ENCODE assay signal across 15 mouse cellular contexts in the genomic region with DNA sequence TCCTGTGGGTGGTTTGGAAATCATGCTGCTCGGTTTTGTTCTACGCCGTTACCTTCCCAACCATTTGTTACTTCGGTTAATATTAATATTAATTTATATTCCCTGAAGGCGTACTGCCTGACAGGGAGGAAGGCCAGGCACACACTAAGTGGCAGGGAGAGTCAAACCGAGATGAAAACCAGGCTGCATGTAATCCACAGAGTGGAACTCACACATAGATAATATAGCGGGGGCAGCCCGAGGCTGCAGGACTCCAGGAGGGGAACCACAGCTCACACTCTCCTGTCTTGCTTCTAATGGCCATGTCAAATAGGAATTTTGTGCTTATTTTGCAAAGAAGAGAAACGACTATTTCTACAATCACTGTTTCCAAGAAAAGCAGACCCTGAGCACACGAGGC.
DNase-seq lines count a peak whose midpoint lies in the region; ATAC-seq lines count a peak whose summit lies in the region.
"Had no signal": no experiment of that assay in that cellular context is flagged by ENCODE, and none has a peak within 500 bp of the region (broad histone marks: within the 10 kb centered on the region; RNA-seq: fewer than 3 reads in every experiment).

No protein-coding gene starts in this region.

- peaks cover 9% of the 10 kb centered on the region for H3K4me1 ChIP-seq in heart, embryonic 16.5 days (ENCODE audit: control insufficient read depth, insufficient read depth, low read length)
- no peaks in the 10 kb centered on the region for H3K4me1 ChIP-seq in liver, embryonic 12.5 days
- peaks cover 2% of the 10 kb centered on the region; the same call in 1 of the 2 replicates for H3K4me1 ChIP-seq in intestine, embryonic 15.5 days (replicated peaks)
- peaks cover 6% of the 10 kb centered on the region for H3K4me1 ChIP-seq in stomach, embryonic 15.5 days

- 0 out of 2 replicates have a peak overlapping the region, but pooled peaks have one; percentile 7 for H3K27ac ChIP-seq in heart, embryonic 16.5 days (ENCODE audit: low read length)
- H3K27ac ChIP-seq in liver, embryonic 12.5 days = no peak overlapping the region
- peak overlapping the region; percentile 25; the same call in 1 of the 2 replicates for H3K27ac ChIP-seq in intestine, embryonic 15.5 days
- peak overlapping the region; percentile 41; the same call in 1 of the 2 replicates for H3K27ac ChIP-seq in stomach, embryonic 15.5 days
- H3K27ac ChIP-seq: forebrain, embryonic 12.5 days had no signal

- H3K4me2 ChIP-seq in heart, embryonic 16.5 days (ENCODE audit: low read depth, low read length) = no peak overlapping the region
- no peak overlapping the region for H3K4me2 ChIP-seq in liver, embryonic 12.5 days
- H3K4me2 ChIP-seq in intestine, embryonic 15.5 days (replicated peaks) = no peak overlapping the region
- no peak overlapping the region for H3K4me2 ChIP-seq in stomach, embryonic 15.5 days
- H3K4me2 ChIP-seq: forebrain, embryonic 12.5 days; lung, embryonic 14.5 days had no signal

- 41% methylated on average over 10 of the region's 10 CpGs for WGBS in heart, embryonic 16.5 days
- 56% methylated on average over 10 of the region's 10 CpGs for WGBS in liver, embryonic 12.5 days (ENCODE audit: insufficient replicate concordance)
- 31% methylated on average over 10 of the region's 10 CpGs for WGBS in intestine, embryonic 15.5 days
- 42% methylated on average over 10 of the region's 10 CpGs for WGBS in stomach, embryonic 15.5 days

- no peak overlapping the region for H3K4me3 ChIP-seq in heart, embryonic 16.5 days (ENCODE audit: low read length)
- H3K4me3 ChIP-seq in liver, embryonic 12.5 days = no peak overlapping the region
- H3K4me3 ChIP-seq in intestine, embryonic 15.5 days (replicated peaks) = no peak overlapping the region
- H3K4me3 ChIP-seq in stomach, embryonic 15.5 days (replicated peaks) = no peak overlapping the region
- H3K4me3 ChIP-seq: forebrain, embryonic 12.5 days had no signal

- no peak for DNase-seq in heart, adult 9 months (ENCODE audit: low spot score in 2 of 2)
- peak; percentile 8 for DNase-seq in liver
- DNase-seq in ovary, postnatal 10 days (ENCODE audit: low spot score) = no peak
- DNase-seq: cerebellum, adult 11-12 months; cerebellum, postnatal 36 days; heart, postnatal 14 days; kidney, postnatal 10 days; layer of hippocampus, adult 9-11 months; lung, embryonic 14.5 days; right cerebral cortex, adult 18-20 months had no signal

- 0 out of 2 replicates have a peak overlapping the region, but pooled peaks have one; percentile 8 for H3K9ac ChIP-seq in heart, embryonic 16.5 days (ENCODE audit: low read length)
- H3K9ac ChIP-seq in liver, embryonic 12.5 days = no peak overlapping the region
- no peak overlapping the region for H3K9ac ChIP-seq in intestine, embryonic 15.5 days
- no peak overlapping the region for H3K9ac ChIP-seq in stomach, embryonic 15.5 days
- H3K9ac ChIP-seq: forebrain, embryonic 12.5 days; lung, embryonic 14.5 days had no signal

- no peaks in the 10 kb centered on the region for H3K27me3 ChIP-seq in heart, embryonic 16.5 days (ENCODE audit: control insufficient read depth, insufficient read depth, low read length)
- H3K27me3 ChIP-seq in liver, embryonic 12.5 days (replicated peaks) = no peaks in the 10 kb centered on the region
- H3K27me3 ChIP-seq in intestine, embryonic 15.5 days (replicated peaks) = no peaks in the 10 kb centered on the region
- H3K27me3 ChIP-seq in stomach, embryonic 15.5 days (replicated peaks) = no peaks in the 10 kb centered on the region
- H3K27me3 ChIP-seq: forebrain, embryonic 12.5 days had no signal

- no peaks in the 10 kb centered on the region for H3K36me3 ChIP-seq in heart, embryonic 16.5 days (ENCODE audit: control insufficient read depth, insufficient read depth)
- H3K36me3 ChIP-seq in liver, embryonic 12.5 days = no peaks in the 10 kb centered on the region
- H3K36me3 ChIP-seq in intestine, embryonic 15.5 days = no peaks in the 10 kb centered on the region
- H3K36me3 ChIP-seq in stomach, embryonic 15.5 days = no peaks in the 10 kb centered on the region
- H3K36me3 ChIP-seq: forebrain, embryonic 12.5 days had no signal

- ATAC-seq in heart, embryonic 16.5 days (replicated peaks; ENCODE audit: extremely low read depth, insufficient read depth, low FRiP score) = peak; percentile 39; the same call in 1 of the 2 replicates
- ATAC-seq in liver, embryonic 12.5 days = no peak
- ATAC-seq in intestine, embryonic 15.5 days = 0 out of 2 replicates have a peak, but pooled peaks have one; percentile 68
- peak; percentile 66; the same call in 1 of the 2 replicates for ATAC-seq in stomach, embryonic 15.5 days (ENCODE audit: insufficient read depth, low FRiP score, low read depth)

- H3K9me3 ChIP-seq in heart, embryonic 16.5 days (replicated peaks; ENCODE audit: control insufficient read depth, low read length) = no peaks in the 10 kb centered on the region
- H3K9me3 ChIP-seq in liver, embryonic 12.5 days (replicated peaks) = no peaks in the 10 kb centered on the region
- H3K9me3 ChIP-seq in intestine, embryonic 15.5 days = no peaks in the 10 kb centered on the region
- H3K9me3 ChIP-seq in stomach, embryonic 15.5 days = no peaks in the 10 kb centered on the region
- H3K9me3 ChIP-seq: forebrain, embryonic 12.5 days had no signal
